Mouse (Mus musculus): Measurements from ENCODE around the gene Gm10719.
"Not testable (repeated sequence)": the region's sequence is repeated elsewhere in the genome, so short reads cannot be mapped to it uniquely, and the experiment has no call there.

The Gm10719 gene

DNA sequence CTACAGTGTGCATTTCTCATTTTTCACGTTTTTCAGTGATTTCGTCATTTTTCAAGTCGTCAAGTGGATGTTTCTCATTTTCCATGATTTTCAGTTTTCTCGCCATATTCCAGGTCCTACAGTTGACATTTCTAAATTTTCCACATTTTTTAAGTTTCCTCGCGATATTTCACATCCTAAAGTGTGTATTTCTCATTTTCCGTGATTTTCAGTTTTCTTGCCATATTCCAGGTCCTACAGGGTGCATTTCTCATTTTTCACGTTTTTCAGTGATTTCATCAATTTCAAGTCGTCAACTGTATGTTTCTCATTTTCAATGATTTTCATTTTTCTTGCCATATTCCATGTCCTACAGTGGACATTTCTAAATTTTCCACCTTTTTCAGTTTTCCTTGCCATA, at the start of gene Gm10719:
Gene Gm10719, plus strand, starts transcription at position 301 of the 400 bp plus-strand sequence.
- DNase-seq (ENCODE audit: extremely low read depth, insufficient read length, low spot score), result not testable (repeated sequence)

DNA sequence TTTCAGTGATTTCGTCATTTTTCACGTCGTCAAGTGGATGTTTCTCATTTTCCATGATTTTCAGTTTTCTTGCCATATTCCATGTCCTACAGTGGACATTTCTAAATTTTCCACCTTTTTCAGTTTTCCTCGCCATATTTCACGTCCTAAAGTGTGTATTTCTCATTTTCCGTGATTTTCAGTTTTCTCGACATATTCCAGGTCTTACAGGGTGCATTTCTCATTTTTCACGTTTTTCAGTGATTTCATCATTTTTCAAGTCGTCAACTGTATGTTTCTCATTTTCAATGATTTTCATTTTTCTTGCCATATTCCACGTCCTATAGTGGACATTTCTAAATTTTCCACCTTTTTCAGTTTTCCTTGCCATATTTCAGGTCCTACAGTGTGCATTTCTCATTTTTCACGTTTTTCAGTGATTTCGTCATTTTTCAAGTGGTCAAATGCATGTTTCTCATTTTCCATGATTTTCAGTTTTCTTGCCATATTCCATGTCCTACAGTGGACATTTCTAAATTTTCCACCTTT, 16.7 kb upstream of the Gm10719 start, which contains the start of gene Gm10722:
Gene Gm10722, plus strand, starts transcription at position 478 of the 528 bp plus-strand sequence.
- DNase-seq (ENCODE audit: extremely low read depth, insufficient read length, low spot score), result peak; percentile 59

DNA sequence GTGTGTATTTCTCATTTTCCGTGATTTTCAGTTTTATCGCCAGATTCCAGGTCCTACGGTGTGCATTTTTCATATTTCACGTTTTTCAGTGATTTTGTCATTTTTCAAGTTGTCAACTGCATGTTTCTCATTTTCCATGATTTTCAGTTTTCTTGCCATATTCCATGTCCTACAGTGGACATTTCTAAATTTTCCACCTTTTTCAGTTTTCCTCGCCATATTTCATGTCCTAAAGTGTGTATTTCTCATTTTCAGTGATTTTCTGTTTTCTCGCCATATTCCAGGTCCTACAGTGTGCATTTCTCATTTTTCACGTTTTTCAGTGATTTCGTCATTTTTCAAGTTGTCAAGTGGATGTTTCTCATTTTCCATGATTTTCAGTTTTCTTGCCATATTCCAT, 16.2 kb upstream of the Gm10719 start:
- DNase-seq (ENCODE audit: extremely low read depth, insufficient read length, low spot score), result not testable (repeated sequence)

DNA sequence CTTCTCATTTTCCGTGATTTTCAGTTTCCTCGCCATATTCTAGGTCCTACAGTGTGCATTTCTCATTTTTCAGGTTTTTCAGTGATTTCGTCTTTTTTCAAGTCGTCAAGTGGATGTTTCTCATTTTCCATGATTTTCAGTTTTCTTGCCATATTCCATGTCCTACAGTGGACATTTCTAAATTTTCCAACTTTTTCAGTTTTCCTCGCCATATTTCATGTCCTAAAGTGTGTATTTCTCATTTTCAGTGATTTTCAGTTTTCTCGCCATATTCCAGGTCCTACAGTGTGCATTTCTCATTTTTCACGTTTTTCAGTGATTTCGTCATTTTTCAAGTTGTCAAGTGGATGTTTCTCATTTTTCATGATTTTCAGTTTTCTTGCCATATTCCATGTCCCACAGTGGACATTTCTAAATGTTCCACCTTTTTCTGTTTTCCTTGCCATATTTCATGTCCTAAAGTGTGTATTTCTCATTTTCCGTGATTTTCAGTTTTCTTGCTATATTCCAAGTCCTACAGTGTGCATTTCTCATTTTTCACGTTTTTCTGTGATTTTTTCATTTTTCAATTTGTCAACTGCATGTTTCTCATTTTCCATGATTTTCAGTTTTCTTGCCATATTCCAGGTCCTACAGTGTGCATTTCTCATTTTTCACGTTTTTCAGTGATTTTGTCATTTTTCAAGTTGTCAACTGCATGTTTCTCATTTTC, 15.1 kb upstream of the Gm10719 start:
- DNase-seq (ENCODE audit: extremely low read depth, insufficient read length, low spot score), result peak; percentile 27

DNA sequence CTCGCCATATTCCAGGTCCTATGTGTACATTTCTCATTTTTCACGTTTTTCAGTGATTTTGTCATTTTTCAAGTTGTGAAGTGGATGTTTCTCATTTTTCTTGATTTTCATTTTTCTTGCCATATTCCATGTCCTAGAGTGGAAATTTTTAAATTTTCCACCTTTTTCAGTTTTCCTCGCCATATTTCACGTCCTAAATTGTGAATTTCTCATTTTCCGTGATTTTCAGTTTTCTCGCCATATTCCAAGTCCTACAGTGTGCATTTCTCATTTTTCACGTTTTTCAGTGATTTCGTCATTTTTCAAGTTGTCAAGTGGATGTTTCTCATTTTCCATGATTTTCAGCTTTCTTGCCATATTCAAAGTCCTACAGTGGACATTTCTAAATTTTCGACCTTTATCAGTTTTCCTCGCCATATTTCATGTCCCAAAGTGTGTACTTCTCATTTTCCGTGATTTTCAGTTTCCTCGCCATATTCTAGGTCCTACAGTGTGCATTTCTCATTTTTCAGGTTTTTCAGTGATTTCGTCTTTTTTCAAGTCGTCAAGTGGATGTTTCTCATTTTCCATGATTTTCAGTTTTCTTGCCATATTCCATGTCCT, 14.3 kb upstream of the Gm10719 start, which contains the start of gene Gm11168:
Gene Gm11168, plus strand, starts transcription at position 553 of the 603 bp plus-strand sequence.
- not testable (repeated sequence) for DNase-seq (ENCODE audit: extremely low read depth, insufficient read length, low spot score)

DNA sequence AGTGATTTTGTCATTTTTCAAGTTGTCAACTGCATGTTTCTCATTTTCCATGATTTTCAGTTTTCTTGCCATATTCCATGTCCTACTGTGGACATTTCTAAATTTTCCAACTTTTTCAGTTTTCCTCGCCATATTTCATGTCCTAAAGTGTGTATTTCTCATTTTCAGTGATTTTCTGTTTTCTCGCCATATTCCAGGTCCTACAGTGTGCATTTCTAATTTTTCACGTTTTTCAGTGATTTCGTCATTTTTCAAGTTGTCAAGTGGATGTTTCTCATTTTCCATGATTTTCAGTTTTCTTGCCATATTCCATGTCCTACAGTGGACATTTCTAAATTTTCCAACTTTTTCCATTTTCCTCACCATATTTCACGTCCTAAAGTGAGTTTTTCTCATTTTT, 11.0 kb upstream of the Gm10719 start:
- not testable (repeated sequence) for DNase-seq (ENCODE audit: extremely low read depth, insufficient read length, low spot score)

DNA sequence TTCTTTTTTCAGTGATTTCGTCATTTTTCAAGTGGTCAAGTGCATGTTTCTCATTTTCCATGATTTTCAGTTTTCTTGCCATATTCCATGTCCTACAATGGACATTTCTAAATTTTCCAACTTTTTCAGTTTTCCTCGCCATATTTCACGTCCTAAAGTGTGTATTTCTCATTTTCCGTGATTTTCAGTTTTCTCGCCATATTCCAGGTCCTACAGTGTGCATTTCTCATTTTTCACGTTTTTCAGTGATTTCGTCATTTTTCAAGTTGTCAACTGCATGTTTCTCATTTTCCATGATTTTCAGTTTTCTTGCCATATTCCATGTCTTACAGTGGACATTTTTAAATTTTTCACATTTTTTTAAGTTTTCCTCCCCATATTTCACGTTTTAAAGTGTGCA, 10.6 kb upstream of the Gm10719 start:
- not testable (repeated sequence) for DNase-seq (ENCODE audit: extremely low read depth, insufficient read length, low spot score)

DNA sequence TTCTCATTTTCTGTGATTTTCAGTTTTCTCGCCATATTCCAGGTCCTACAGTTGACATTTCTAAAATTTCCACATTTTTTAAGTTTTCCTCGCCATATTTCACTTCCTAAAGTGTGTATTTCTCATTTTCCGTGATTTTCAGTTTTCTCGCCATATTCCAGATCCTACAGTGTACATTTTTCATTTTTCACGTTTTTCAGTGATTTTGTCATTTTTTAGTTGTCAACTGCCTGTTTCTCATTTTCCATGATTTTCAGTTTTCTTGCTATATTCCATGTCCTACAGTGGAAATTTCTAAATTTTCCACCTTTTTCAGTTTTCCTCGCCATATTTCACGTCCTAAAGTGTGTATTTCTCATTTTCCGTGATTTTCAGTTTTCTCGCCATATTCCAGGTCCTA, 9.9 kb upstream of the Gm10719 start:
- peak; percentile 21 for DNase-seq (ENCODE audit: extremely low read depth, insufficient read length, low spot score)

DNA sequence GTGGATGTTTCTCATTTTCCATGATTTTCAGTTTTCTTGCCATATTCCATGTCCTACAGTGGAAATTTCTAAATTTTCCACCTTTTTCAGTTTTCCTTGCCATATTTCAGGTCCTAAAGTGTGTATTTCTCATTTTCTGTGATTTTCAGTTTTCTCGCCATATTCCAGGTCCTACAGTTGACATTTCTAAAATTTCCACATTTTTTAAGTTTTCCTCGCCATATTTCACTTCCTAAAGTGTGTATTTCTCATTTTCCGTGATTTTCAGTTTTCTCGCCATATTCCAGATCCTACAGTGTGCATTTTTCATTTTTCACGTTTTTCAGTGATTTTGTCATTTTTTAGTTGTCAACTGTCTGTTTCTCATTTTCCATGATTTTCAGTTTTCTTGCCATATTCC, 7.9 kb upstream of the Gm10719 start:
- not testable (repeated sequence) for DNase-seq (ENCODE audit: extremely low read depth, insufficient read length, low spot score)

DNA sequence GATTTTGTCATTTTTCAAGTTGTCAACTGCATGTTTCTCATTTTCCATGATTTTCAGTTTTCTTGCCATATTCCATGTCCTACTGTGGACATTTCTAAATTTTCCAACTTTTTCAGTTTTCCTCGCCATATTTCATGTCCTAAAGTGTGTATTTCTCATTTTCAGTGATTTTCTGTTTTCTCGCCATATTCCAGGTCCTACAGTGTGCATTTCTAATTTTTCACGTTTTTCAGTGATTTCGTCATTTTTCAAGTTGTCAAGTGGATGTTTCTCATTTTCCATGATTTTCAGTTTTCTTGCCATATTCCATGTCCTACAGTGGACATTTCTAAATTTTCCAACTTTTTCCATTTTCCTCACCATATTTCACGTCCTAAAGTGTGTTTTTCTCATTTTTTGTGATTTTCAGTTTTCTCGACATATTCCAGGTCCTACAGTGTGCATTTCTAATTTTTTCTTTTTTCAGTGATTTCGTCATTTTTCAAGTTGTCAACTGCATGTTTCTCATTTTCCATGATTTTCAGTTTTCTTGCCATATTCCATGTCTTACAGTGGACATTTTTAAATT, 5.1 kb upstream of the Gm10719 start:
- DNase-seq (ENCODE audit: extremely low read depth, insufficient read length, low spot score), result not testable (repeated sequence)

DNA sequence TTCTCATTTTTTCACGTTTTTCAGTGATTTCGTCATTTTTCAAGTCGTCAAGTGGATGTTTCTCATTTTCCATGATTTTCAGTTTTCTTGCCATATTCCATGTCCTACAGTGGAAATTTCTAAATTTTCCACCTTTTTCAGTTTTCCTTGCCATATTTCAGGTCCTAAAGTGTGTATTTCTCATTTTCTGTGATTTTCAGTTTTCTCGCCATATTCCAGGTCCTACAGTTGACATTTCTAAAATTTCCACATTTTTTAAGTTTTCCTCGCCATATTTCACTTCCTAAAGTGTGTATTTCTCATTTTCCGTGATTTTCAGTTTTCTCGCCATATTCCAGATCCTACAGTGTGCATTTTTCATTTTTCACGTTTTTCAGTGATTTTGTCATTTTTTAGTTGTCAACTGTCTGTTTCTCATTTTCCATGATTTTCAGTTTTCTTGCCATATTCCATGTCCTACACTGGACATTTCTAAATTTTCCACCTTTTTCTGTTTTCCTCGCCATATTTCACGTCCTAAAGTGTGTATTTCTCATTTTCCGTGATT, 4.4 kb upstream of the Gm10719 start, which contains the start of gene Gm10721:
Gene Gm10721, plus strand, starts transcription at position 408 of the 547 bp plus-strand sequence.
- not testable (repeated sequence) for DNase-seq (ENCODE audit: extremely low read depth, insufficient read length, low spot score)

DNA sequence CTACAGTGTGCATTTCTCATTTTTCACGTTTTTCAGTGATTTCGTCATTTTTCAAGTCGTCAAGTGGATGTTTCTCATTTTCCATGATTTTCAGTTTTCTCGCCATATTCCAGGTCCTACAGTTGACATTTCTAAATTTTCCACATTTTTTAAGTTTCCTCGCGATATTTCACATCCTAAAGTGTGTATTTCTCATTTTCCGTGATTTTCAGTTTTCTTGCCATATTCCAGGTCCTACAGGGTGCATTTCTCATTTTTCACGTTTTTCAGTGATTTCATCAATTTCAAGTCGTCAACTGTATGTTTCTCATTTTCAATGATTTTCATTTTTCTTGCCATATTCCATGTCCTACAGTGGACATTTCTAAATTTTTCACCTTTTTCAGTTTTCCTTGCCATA, 1.9 kb upstream of the Gm10719 start, which contains the start of gene Gm10720:
Gene Gm10720, plus strand, starts transcription at position 301 of the 400 bp plus-strand sequence.
- not testable (repeated sequence) for DNase-seq (ENCODE audit: extremely low read depth, insufficient read length, low spot score)

DNA sequence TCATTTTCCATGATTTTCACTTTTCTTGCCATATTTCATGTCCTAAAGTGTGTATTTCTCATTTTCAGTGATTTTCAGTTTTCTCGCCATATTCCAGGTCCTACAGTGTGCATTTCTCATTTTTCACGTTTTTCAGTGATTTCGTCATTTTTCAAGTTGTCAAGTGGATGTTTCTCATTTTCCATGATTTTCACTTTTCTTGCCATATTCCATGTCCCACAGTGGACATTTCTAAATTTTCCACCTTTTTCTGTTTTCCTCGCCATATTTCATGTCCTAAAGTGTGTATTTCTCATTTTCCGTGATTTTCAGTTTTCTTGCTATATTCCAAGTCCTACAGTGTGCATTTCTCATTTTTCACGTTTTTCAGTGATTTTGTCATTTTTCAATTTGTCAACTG, 1.3 kb upstream of the Gm10719 start:
- DNase-seq (ENCODE audit: extremely low read depth, insufficient read length, low spot score), result not testable (repeated sequence)

DNA sequence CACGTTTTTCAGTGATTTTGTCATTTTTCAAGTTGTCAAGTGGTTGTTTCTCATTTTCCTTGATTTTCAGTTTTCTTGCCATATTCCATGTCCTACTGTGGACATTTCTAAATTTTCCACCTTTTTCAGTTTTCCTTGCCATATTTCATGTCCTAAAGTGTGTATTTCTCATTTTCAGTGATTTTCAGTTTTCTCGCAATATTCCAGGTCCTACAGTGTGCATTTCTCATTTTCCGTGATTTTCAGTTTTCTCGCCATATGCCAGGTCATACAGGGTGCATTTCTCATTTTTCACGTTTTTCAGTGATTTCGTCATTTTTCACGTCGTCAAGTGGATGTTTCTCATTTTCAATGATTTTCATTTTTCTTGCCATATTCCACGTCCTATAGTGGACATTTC, 1.7 kb downstream of the Gm10719 start:
- not testable (repeated sequence) for DNase-seq (ENCODE audit: extremely low read depth, insufficient read length, low spot score)

DNA sequence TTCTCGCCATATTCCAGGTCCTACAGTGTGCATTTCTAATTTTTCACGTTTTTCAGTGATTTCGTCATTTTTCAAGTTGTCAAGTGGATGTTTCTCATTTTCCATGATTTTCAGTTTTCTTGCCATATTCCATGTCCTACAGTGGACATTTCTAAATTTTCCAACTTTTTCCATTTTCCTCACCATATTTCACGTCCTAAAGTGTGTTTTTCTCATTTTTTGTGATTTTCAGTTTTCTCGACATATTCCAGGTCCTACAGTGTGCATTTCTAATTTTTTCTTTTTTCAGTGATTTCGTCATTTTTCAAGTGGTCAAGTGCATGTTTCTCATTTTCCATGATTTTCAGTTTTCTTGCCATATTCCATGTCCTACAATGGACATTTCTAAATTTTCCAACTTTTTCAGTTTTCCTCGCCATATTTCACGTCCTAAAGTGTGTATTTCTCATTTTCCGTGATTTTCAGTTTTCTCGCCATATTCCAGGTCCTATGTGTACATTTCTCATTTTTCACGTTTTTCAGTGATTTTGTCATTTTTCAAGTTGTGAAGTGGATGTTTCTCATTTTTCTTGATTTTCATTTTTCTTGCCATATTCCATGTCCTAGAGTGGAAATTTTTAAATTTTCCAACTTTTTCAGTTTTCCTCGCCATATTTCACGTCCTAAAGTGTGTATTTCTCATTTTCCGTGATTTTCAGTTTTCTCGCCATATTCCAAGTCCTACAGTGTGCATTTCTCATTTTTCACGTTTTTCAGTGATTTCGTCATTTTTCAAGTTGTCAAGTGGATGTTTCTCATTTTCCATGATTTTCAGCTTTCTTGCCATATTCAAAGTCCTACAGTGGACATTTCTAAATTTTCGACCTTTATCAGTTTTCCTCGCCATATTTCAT, 2.9 kb downstream of the Gm10719 start:
- DNase-seq (ENCODE audit: extremely low read depth, insufficient read length, low spot score), result not testable (repeated sequence)

DNA sequence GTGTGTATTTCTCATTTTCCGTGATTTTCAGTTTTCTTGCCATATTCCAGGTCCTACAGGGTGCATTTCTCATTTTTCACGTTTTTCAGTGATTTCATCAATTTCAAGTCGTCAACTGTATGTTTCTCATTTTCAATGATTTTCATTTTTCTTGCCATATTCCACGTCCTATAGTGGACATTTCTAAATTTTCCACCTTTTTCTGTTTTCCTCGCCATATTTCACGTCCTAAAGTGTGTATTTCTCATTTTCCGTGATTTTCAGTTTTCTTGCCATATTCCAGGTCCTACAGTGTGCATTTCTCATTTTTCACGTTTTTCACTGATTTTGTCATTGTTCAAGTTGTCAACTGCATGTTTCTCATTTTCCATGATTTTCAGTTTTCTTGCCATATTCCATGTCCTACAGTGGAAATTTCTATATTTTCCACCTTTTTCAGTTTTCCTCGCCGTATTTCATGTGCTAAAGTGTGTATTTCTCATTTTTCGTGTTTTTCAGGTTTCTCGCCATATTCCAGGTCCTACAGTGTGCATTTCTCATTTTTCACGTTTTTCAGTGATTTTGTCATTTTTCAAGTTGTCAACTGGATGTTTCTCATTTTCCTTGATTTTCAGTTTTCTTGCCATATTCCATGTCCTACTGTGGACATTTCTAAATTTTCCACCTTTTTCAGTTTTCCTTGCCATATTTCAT, 5.3 kb downstream of the Gm10719 start:
- peak; percentile 1 for DNase-seq (ENCODE audit: extremely low read depth, insufficient read length, low spot score)

DNA sequence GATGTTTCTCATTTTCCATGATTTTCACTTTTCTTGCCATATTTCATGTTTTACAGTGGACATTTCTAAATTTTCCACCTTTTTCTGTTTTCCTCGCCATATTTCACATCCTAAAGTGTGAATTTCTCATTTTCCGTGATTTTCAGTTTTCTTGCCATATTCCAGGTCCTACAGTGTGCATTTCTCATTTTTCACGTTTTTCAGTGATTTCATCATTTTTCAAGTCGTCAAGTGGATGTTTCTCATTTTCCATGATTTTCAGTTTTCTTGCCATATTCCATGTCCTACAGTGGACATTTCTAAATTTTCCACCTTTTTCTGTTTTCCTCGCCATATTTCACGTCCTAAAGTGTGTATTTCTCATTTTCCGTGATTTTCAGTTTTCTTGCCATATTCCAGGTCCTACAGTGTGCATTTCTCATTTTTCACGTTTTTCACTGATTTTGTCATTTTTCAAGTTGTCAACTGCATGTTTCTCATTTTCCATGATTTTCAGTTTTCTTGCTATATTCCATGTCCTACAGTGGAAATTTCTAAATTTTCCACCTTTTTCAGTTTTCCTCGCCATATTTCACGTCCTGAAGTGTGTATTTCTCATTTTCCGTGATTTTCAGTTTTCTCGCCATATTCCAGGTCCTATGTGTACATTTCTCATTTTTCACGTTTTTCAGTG, 6.2 kb downstream of the Gm10719 start, which contains the start of gene Gm10718:
Gene Gm10718, plus strand, starts transcription at position 236 of the 673 bp plus-strand sequence.
- not testable (repeated sequence) for DNase-seq (ENCODE audit: extremely low read depth, insufficient read length, low spot score)

DNA sequence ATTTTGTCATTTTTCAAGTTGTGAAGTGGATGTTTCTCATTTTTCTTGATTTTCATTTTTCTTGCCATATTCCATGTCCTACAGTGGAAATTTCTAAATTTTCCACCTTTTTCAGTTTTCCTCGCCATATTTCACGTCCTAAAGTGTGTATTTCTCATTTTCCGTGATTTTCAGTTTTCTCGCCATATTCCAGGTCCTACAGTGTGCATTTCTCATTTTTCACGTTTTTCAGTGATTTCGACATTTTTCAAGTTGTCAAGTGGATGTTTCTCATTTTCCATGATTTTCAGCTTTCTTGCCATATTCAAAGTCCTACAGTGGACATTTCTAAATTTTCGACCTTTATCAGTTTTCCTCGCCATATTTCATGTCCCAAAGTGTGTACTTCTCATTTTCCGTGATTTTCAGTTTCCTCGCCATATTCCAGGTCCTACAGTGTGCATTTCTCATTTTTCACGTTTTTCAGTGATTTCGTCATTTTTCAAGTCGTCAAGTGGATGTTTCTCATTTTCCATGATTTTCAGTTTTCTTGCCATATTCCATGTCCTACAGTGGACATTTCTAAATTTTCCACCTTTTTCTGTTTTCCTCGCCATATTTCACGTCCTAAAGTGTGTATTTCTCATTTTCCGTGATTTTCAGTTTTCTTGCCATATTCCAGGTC, 6.9 kb downstream of the Gm10719 start:
- DNase-seq (ENCODE audit: extremely low read depth, insufficient read length, low spot score), result not testable (repeated sequence)

Data from 3134 (cell line).